Mouse (Mus musculus): ENCODE measurements at regions not wholly inside any gene's neighbourhood (a gene's known extent, or its start where the extent isn't known, plus 50 kb on each side); places are given as distances from the start of the nearest gene placed in this dataset.
A peak's percentile ranks its signal among the peaks of the same experiment; 100 is the strongest.

- DNase-seq, result no peak
Observed at GRCm38 (mm10) chr10:126070984-126071713, 105.2 kb downstream of the Lrig3 start.

DNA sequence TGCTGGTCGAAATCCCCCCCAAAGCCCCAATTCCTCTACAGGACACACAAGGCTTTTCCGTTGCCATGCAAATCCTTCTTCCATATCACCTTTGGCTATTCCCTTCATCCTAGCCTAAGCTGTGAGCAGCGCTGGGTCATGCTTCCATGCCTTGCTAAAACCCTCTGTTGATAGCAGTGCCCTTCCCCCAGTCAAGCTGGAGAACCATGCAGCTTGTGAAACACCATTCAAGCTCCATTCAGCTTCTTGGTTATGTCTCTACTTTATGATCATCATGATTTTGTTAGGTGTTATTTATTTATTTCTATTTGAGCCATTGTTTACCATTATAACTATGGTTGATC is 105.7 kb downstream of the Lrig3 start:
- no peak for DNase-seq

GRCm38 (mm10) chr10:126077313-126077966 is 111.5 kb downstream of the Lrig3 start:
- DNase-seq, result no peak

GRCm38 (mm10) chr10:126082576-126082975 is 116.6 kb downstream of the Lrig3 start:
- DNase-seq, result no peak

- no peak for DNase-seq
Observed at GRCm38 (mm10) chr10:126086684-126087083, 120.7 kb downstream of the Lrig3 start.

DNA sequence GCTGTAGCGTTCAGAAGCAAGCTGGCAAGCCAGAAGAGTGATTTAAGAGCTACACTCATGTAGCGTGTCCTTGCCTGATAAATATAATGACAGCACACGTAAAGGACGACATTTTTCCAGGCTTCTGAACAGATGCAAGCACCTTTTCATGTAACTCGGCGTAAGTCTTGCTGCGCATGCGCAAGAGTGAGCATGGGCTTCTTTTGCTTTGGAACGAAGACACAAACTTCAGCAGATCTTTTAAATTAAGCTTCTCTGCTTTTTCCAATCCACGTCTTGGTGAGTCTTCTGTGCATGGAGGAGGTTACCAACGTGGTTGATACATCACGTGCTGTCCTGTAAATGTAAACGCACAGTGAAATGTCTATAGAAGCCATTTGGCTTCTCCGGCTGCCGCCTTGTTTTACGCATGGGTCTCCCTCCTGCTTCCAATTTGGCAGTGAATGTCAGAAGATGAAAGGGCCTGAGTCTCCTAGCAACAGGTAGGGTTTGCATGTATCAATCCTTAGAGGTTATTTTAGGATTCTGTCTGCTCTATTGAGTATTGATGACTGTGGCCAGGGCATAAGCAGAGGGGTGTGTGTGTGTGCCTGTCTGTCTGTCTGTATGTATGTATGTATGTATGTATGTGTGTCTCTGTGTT is 128.4 kb downstream of the Lrig3 start:
- no peak for DNase-seq

- no peak for DNase-seq
Observed at GRCm38 (mm10) chr10:126097896-126098295, 131.9 kb downstream of the Lrig3 start.

- no peak for DNase-seq
Observed at GRCm38 (mm10) chr10:126102876-126103275, 136.9 kb downstream of the Lrig3 start.

- DNase-seq, result no peak
Observed at GRCm38 (mm10) chr10:126113106-126113505, 147.1 kb downstream of the Lrig3 start.

- no peak for DNase-seq
Observed at GRCm38 (mm10) chr10:126115386-126115785, 149.4 kb downstream of the Lrig3 start.

DNA sequence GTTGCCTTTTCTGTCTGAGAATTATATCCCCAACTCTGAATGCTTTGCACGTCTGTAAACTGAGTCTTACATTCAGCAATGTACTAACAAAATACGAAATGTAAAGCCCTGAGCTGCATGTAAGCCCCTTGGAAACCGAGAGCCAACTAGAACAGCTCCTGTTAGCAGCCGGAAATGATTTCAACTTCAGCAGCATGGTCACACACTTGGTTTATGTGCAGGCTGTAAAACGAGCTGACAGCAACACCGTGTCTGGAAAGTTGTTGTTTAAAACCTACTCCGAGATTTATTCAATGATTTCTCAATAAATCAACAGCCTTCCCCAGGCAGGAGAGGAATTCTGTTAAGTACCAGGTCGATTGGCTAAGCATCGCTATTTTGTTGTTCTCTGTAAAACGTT is 155.7 kb downstream of the Lrig3 start:
- no peak for DNase-seq

- no peak for DNase-seq
Observed at GRCm38 (mm10) chr10:126122504-126122903, 156.5 kb downstream of the Lrig3 start.

DNA sequence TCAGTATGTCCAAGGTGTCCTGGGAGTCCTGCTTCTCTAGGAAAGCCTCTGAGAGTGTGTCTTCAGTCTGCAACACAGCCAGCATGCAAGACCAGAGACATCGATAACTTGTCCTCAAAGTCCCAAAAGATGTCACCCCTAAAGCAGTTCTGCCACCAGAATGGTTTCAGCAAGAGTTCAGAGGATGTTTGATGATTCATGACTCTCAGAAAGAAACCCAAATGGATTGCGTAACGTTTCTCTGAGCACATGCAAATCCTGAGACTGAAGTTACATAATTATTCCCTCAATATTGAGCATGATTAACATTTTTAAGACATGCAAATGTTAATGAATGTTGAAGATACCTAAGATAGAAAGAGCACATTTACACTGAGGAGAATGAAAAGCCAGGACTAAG is 167.2 kb downstream of the Lrig3 start:
- DNase-seq, result no peak

GRCm38 (mm10) chr10:126133957-126134356 is 168.0 kb downstream of the Lrig3 start:
- no peak for DNase-seq

DNA sequence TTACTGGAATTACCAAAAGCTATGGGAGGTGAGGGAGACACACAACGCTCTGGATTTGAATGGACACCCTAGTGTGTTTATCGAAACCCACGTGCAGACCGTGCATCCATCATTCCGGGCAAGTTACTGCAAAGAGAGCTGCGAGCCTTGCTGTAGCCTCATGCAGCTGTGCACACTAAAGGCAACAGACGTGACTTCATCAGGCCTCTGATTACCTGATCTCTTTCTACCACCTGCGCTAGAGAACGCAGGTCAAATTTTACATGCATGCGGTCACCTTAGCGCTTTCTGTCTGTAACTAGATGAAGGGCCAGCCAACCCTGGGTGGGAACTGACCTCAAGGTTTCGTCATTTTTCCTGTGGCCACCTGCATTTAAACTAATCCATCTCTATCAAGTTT is 172.6 kb downstream of the Lrig3 start:
- DNase-seq, result no peak

- DNase-seq, result no peak
Observed at GRCm38 (mm10) chr10:126141586-126141985, 175.6 kb downstream of the Lrig3 start.

DNA sequence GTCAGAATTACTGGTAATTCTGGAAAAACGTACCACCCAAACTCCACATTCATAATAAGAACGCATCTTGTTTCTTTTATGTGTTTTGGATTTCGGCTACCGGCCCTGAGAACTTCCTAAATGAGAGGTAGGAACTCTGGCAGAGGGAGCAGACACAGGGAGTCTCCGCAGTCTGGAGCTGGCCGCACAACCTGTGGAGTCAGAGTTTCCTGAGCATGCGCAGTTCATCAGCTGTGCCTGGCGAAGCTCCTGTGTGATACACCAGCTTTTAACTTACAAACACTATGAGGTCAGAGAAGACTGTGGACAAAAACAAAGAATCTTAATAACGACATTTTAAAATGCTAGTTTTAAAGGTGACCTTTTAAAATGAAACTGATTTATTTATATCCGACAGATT is 177.9 kb downstream of the Lrig3 start:
- no peak for DNase-seq

- no peak for DNase-seq
Observed at GRCm38 (mm10) chr10:126144609-126145202, 178.7 kb downstream of the Lrig3 start.

GRCm38 (mm10) chr10:126157300-126157699 is 191.3 kb downstream of the Lrig3 start:
- no peak for DNase-seq

DNA sequence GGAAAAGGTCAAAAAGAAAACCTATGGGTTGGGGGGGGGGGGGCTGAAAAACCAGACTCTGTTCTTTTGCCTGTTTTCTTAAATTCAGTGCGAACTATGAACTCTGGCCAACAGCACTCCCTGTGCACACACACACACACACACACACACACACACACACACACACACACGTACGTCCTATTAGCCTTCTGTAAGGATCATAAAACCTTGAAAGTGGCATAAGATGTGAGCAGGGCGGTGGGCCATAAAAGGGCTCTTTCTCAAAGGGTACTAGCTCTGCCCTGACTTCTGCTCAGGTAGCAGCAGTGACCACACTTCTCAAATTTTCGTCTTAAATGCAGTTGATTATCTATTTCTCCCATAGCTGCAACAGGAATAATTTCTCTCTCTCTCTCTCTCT is 199.2 kb downstream of the Lrig3 start:
- DNase-seq, result no peak

DNA sequence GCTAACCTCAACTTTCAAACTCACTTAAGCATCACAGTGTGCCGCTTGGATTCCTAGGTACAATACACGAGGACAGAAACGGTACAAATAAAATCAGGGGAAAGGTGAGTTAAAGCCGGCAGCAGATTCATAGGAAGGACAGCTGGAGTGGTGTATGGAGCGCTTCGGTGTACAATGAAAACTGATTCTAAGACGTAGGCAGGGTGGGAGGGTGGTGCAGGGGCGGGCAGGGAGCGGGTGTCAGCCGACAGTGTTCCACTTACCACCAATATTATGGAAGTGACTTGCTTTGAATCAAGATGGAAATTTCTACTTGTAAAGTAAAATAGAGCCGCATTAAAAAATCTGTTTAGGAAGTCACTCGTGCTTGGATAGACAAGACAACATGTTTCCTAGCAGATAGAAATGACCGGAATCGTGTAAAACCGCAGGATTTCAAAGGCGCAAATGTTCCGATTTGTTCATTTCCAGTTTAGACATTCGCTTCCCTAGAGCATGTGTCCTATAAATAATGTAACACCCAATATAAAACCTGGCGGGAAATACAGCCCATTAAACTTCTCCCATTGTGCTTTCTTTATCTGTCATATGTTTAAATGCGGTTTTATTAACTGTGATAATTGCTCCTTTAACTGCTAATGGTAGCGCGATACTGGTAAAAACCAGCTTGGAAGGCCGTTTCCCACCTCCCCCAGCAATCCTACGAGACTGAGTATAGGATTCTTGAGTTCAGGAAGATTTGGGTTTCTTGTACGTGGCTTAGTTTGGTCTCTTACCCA is 203.3 kb downstream of the Lrig3 start:
- DNase-seq, result no peak

DNA sequence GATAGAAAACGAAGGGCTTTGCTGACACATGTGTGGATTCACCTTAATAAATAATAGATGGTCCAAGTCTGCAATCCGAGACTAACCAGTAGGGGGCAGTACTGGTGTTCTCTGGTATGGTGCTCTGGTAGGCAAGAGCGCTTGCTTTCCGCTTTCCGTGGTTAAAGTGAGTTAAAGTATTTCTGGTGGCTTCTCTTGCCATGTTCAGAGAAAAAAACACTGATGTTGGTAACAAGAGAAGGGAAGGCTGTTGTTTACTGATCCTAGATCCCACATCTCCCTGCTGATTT is 203.9 kb downstream of the Lrig3 start:
- DNase-seq, result peak; percentile 23

DNA sequence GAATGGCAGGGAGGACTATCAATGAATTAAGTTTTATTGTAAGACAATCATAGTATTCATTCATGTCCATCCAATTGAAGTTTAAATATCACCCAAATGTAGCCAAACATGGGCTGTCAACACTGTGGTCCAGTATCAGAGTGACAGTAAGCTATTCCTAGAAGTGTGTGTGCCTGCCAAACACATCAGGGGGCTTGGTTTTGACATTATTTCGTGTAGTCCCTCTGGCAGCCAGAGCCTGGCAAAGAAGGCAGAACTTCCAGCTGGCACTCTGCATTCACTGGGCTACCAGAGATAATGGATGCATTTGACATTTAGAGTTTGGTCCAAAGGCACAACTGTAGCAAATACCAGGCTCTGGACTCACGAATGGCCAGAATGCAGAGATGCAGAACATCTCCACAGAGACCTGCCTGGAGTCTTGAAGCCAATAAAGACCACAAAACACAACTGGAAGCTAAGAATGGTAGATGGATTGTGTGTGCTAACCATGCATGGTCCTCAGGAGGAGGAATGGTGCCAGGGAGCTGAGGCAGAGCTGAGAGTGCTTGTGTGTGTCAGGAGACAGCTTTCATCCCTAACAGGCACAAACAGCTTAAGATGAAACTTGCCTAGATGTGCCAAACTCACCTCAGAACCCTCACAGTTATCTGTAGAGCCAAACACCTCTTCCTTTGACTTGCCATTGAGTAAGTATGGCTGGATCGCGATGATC is 210.9 kb downstream of the Lrig3 start:
- DNase-seq, result no peak
